Mouse (Mus musculus) hindbrain, embryonic 16.5 days (tissue): Measurements from ENCODE around the gene Zfp952. TPM values are rescaled to one million over a fixed set of nuclear protein-coding genes. Genes with fewer than 3 reads are reported as not detected.

ENCODE experiments used
- ATAC-seq: fragments of 200-750 bp; cut with Nextera tagmentation; 2 replicates; pipeline ENCODE4 v1.8.0; 2017; ENCODE audit warnings: moderate TSS enrichment, moderate library complexity
- H3K27ac ChIP-seq: fragments of 300-500 bp; sonication (generic); 2 replicates; pipeline ENCODE4 v1.5.1; 2014; ENCODE audit warnings: low read depth, mild to moderate bottlenecking, control low read depth, low read length, moderate library complexity
- H3K27me3 ChIP-seq: fragments of 300-500 bp; sonication (generic); replicated peaks from 2 replicates; pipeline ENCODE4 v1.6.1; 2014; ENCODE audit warnings: low read length; ENCODE audit not compliant: control insufficient read depth, insufficient read depth
- H3K36me3 ChIP-seq: fragments of 300-500 bp; sonication (generic); 2 replicates; pipeline ENCODE4 v1.6.1; 2014; ENCODE audit warnings: mild to moderate bottlenecking, low read length, moderate library complexity, mixed read lengths; ENCODE audit not compliant: control insufficient read depth, insufficient read depth
- H3K4me1 ChIP-seq: fragments of 300-500 bp; sonication (generic); 2 replicates; pipeline ENCODE4 v1.6.1; 2014; ENCODE audit warnings: low read depth, low read length; ENCODE audit not compliant: control insufficient read depth, insufficient read depth
- H3K4me2 ChIP-seq: fragments of 300-500 bp; sonication (generic); 2 replicates; pipeline ENCODE4 v1.6.1; 2014; ENCODE audit warnings: mild to moderate bottlenecking, low read length, control low read depth, moderate library complexity
- H3K4me3 ChIP-seq: fragments of 300-500 bp; sonication (generic); 2 replicates; pipeline ENCODE4 v1.5.1; 2014; ENCODE audit warnings: mild to moderate bottlenecking, low read length, control low read depth, moderate library complexity
- H3K9ac ChIP-seq: fragments of 300-500 bp; sonication (generic); 2 replicates; pipeline ENCODE4 v1.6.1; 2014; ENCODE audit warnings: low read depth, mild to moderate bottlenecking, control low read depth, low read length, moderate library complexity
- H3K9me3 ChIP-seq: fragments of 300-500 bp; sonication (generic); 2 replicates; pipeline ENCODE4 v1.6.1; 2014; ENCODE audit warnings: mild to moderate bottlenecking, low read length, moderate library complexity; ENCODE audit not compliant: control insufficient read depth
- WGBS: fragments of 180-500 bp; shearing (Covaris S2); extraction: QIAGEN DNeasy Blood & Tissue Kit; methylation state at CpG from one replicate; pipeline ENCODE4 v1.1.7; 2014; 5-methylcytosine and 5-hydroxymethylcytosine counted together
- polyA plus RNA-seq: library from polyadenylated mRNA; unstranded; fragments of >200 nt; fragmentation: Nextera tagmentation; extraction: Ambion mirVana; gene quantifications from 2 replicates; pipeline ENCODE4 v1.2.1, GENCODE M21; 2015

Gene Zfp952
- polyA plus RNA-seq, 1 experiment from 2014 or later, result 18.6 TPM

- peak within 1 kb of the TSS; percentile 74 for H3K4me2 ChIP-seq
- H3K27me3 ChIP-seq, result no peaks in the 10 kb centered on the region
- peak; percentile 100 for ATAC-seq
- WGBS, result 2% methylated on average over 27 of the region's 27 CpGs
- no peaks in the 10 kb centered on the region for H3K9me3 ChIP-seq
- H3K9ac ChIP-seq, result peak within 1 kb of the TSS; percentile 89
- peak within 1 kb of the TSS; percentile 66 for H3K4me3 ChIP-seq
- no peaks in the 10 kb centered on the region for H3K36me3 ChIP-seq
- H3K4me1 ChIP-seq, result peaks cover 5% of the 10 kb centered on the region; the same call in 1 of the 2 replicates
- peak within 1 kb of the TSS; percentile 87 for H3K27ac ChIP-seq
Measured at GRCm38 (mm10) chr17:33032900-33033891, 40.3 kb downstream of the Zfp952 start, which contains the start of gene Zfp763. Gene Zfp763 (minus strand): TSS chr17:33033402.

Other genes with a start within 250 kb of the Zfp952 start
- gene Zfp871, start 204.8 kb upstream of the Zfp952 start, polyA plus RNA-seq, result 35.9 and 41.2 TPM in 2 replicates
- gene Zfp811, start 183.2 kb upstream of the Zfp952 start, polyA plus RNA-seq, result 45.5 and 48.7 TPM in 2 replicates
- 13.2 and 17.8 TPM in 2 replicates for gene Zfp799, start 162.9 kb upstream of the Zfp952 start, polyA plus RNA-seq
- 8.2 and 9.2 TPM in 2 replicates for gene Zfp870, start 101.5 kb upstream of the Zfp952 start, polyA plus RNA-seq
- not detected in 2 replicates for gene Cyp4f14, start 75.8 kb upstream of the Zfp952 start, polyA plus RNA-seq
- gene Cyp4f13, start 45.7 kb upstream of the Zfp952 start, polyA plus RNA-seq, result 8.8 and 9.6 TPM in 2 replicates
- 6.5 and 6.9 TPM in 2 replicates for gene Zfp472, start 27.3 kb upstream of the Zfp952 start, polyA plus RNA-seq
- 24.8 and 26.6 TPM in 2 replicates for gene Zfp763, start 40.3 kb downstream of the Zfp952 start, polyA plus RNA-seq
- gene 4921501E09Rik, start 74.9 kb downstream of the Zfp952 start, polyA plus RNA-seq, result not detected in 2 replicates
- 19.7 and 20.1 TPM in 2 replicates for gene Zfp563, start 96.2 kb downstream of the Zfp952 start, polyA plus RNA-seq
- gene Morc2b, start 146.6 kb downstream of the Zfp952 start, polyA plus RNA-seq, result 0.42 and 0.43 TPM in 2 replicates
- 0.04 and 0.05 TPM in 2 replicates for gene Olfr55, start 175.3 kb downstream of the Zfp952 start, polyA plus RNA-seq
- gene Olfr239, start 198.2 kb downstream of the Zfp952 start, polyA plus RNA-seq, result not detected in 2 replicates
- 0.04 and 0.05 TPM in 2 replicates for gene Olfr1564, start 228.6 kb downstream of the Zfp952 start, polyA plus RNA-seq